Mouse (Mus musculus) hematopoietic stem cell, adult 5-6 weeks (primary cell): ENCODE data around the gene Mtcl1. TPM values are rescaled to one million over a fixed set of nuclear protein-coding genes. Genes with fewer than 3 reads are reported as not detected.
"Not testable (repeated sequence)": the region's sequence is repeated elsewhere in the genome, so short reads cannot be mapped to it uniquely, and the experiment has no call there.

Experiments used
- ATAC-seq, 2 experiments: fragments of 125-278 bp in 1 of 2; replicated peaks in 1 of 2; 2 replicates each; pipeline ENCODE4 v1.8.0; 2016 to 2017; ENCODE audit warnings: inconsistent platforms in 2 of 2, mild to moderate bottlenecking in 2 of 2, moderate number of reproducible peaks in 2 of 2, low read depth in 1 of 2, moderate TSS enrichment in 1 of 2; ENCODE audit not compliant: low FRiP score in 2 of 2, poor library complexity in 2 of 2, severe bottlenecking in 2 of 2, insufficient read depth in 1 of 2, low TSS enrichment in 1 of 2
- total RNA-seq: library from RNA; stranded (forward); fragments of 172-1452, 232-1000 nt; gene quantifications from 2 replicates; pipeline ENCODE4 v1.2.3, GENCODE M21; 2017

Gene Mtcl1
- total RNA-seq, 1 experiment from 2014 or later: not detected

GRCm38 (mm10) chr17:66451143-66451542 is 1.6 kb upstream of the Mtcl1 start:
- peak; percentile 59 to 60; a peak in 2 of 4 replicates for ATAC-seq

GRCm38 (mm10) chr17:66450526-66451070 is 1.0 kb upstream of the Mtcl1 start:
- ATAC-seq: no peak

- no peak for ATAC-seq
Observed at GRCm38 (mm10) chr17:66448421-66449405, 837 bp downstream of the Mtcl1 start.

GRCm38 (mm10) chr17:66447978-66448377 is 1.6 kb downstream of the Mtcl1 start:
- ATAC-seq: no peak

GRCm38 (mm10) chr17:66447007-66447312 is 2.6 kb downstream of the Mtcl1 start:
- no peak for ATAC-seq

GRCm38 (mm10) chr17:66446196-66447006 is 3.1 kb downstream of the Mtcl1 start:
- ATAC-seq: no peak

- no peak for ATAC-seq
Observed at GRCm38 (mm10) chr17:66444059-66444700, 5.4 kb downstream of the Mtcl1 start.

GRCm38 (mm10) chr17:66439888-66440287 is 9.7 kb downstream of the Mtcl1 start:
- ATAC-seq: no peak

GRCm38 (mm10) chr17:66439051-66439753 is 10.3 kb downstream of the Mtcl1 start:
- ATAC-seq: no peak

- ATAC-seq: no peak
Observed at GRCm38 (mm10) chr17:66438137-66438536, 11.4 kb downstream of the Mtcl1 start.

- no peak for ATAC-seq
Observed at GRCm38 (mm10) chr17:66436811-66437210, 12.7 kb downstream of the Mtcl1 start.

- ATAC-seq: no peak
Observed at GRCm38 (mm10) chr17:66435982-66436381, 13.6 kb downstream of the Mtcl1 start.

- no peak for ATAC-seq
Observed at GRCm38 (mm10) chr17:66435007-66435406, 14.5 kb downstream of the Mtcl1 start.

- ATAC-seq: no peak
Observed at GRCm38 (mm10) chr17:66434566-66434965, 15.0 kb downstream of the Mtcl1 start.

GRCm38 (mm10) chr17:66424601-66425000 is 24.9 kb downstream of the Mtcl1 start:
- ATAC-seq: not testable (repeated sequence)

GRCm38 (mm10) chr17:66419421-66419820 is 30.1 kb downstream of the Mtcl1 start:
- ATAC-seq: no peak

GRCm38 (mm10) chr17:66417748-66418147 is 31.8 kb downstream of the Mtcl1 start:
- no peak for ATAC-seq
